Mouse (Mus musculus): ENCODE results near the gene Lrrd1. TPM values are rescaled to one million over a fixed set of nuclear protein-coding genes. Genes with fewer than 3 reads are reported as not detected.
"Not testable (repeated sequence)": the region's sequence is repeated elsewhere in the genome, so short reads cannot be mapped to it uniquely, and the experiment has no call there.

The Lrrd1 gene
- not detected in 2 replicates for polyA plus RNA-seq (2015; fragmentation: Nextera tagmentation; extraction: Ambion mirVana)

GRCm38 (mm10) chr5:3845026-3845425, at the start of gene Lrrd1:
Gene Lrrd1, plus strand, starts transcription at chr5:3845173.
- Histone ChIP-seq H3K9ac (ENCODE audit: low read depth, low read length) (no peak within 1 kb of the TSS), H3K4me2 (ENCODE audit: low read depth, low read length) (no peak within 1 kb of the TSS), H3K27ac (ENCODE audit: low read length) (no peak within 1 kb of the TSS), H3K4me3 (ENCODE audit: low read depth, low read length) (no peak within 1 kb of the TSS), H3K9me3 (replicated peaks; ENCODE audit: control insufficient read depth, low read length) (no peaks in the 10 kb centered on the region), H3K36me3 (ENCODE audit: control insufficient read depth, insufficient read depth) (no peaks in the 10 kb centered on the region), H3K4me1 (ENCODE audit: control insufficient read depth, low read depth, low read length) (no peaks in the 10 kb centered on the region), H3K27me3 (ENCODE audit: control insufficient read depth, insufficient read depth, low read depth, low read length) (no peaks in the 10 kb centered on the region)
- WGBS (ENCODE audit: insufficient replicate concordance) = 18% methylated on average over 24 of the region's 24 CpGs
- ATAC-seq (ENCODE audit: low read depth) = no peak

- H3K27me3 ChIP-seq (ENCODE audit: control insufficient read depth, insufficient read depth, low read depth, low read length); ATAC-seq (ENCODE audit: low read depth); H3K9ac ChIP-seq (ENCODE audit: low read depth, low read length); H3K27ac ChIP-seq (ENCODE audit: low read length); H3K9me3 ChIP-seq (replicated peaks; ENCODE audit: control insufficient read depth, low read length); H3K4me3 ChIP-seq (ENCODE audit: low read depth, low read length); H3K4me2 ChIP-seq (ENCODE audit: low read depth, low read length); H3K36me3 ChIP-seq (ENCODE audit: control insufficient read depth, insufficient read depth): not testable (repeated sequence)
- peaks cover 13% of the 10 kb centered on the region for H3K4me1 ChIP-seq (ENCODE audit: control insufficient read depth, low read depth, low read length)
- WGBS (ENCODE audit: insufficient replicate concordance) = 88% methylated on average over 2 of the region's 2 CpGs
These were observed 47.9 kb upstream of the Lrrd1 start for GRCm38 (mm10) chr5:3797101-3797500.

- ATAC-seq (ENCODE audit: low read depth); H3K4me2 ChIP-seq (ENCODE audit: low read depth, low read length); H3K4me3 ChIP-seq (ENCODE audit: low read depth, low read length); H3K9ac ChIP-seq (ENCODE audit: low read depth, low read length); H3K27ac ChIP-seq (ENCODE audit: low read length); H3K9me3 ChIP-seq (replicated peaks; ENCODE audit: control insufficient read depth, low read length); H3K36me3 ChIP-seq (ENCODE audit: control insufficient read depth, insufficient read depth); H3K27me3 ChIP-seq (ENCODE audit: control insufficient read depth, insufficient read depth, low read depth, low read length): not testable (repeated sequence)
- peaks cover 14% of the 10 kb centered on the region for H3K4me1 ChIP-seq (ENCODE audit: control insufficient read depth, low read depth, low read length)
These were observed 46.3 kb upstream of the Lrrd1 start for GRCm38 (mm10) chr5:3798656-3799055.

- no peaks in the 10 kb centered on the region for H3K27me3 ChIP-seq (ENCODE audit: control insufficient read depth, insufficient read depth, low read depth, low read length)
- ATAC-seq (ENCODE audit: low read depth) = no peak
- H3K4me3 ChIP-seq (ENCODE audit: low read depth, low read length) = no peak overlapping the region
- no peak overlapping the region for H3K9ac ChIP-seq (ENCODE audit: low read depth, low read length)
- 84% methylated on average over 1 of the region's 1 CpGs for WGBS (ENCODE audit: insufficient replicate concordance)
- no peak overlapping the region for H3K4me2 ChIP-seq (ENCODE audit: low read depth, low read length)
- no peaks in the 10 kb centered on the region for H3K36me3 ChIP-seq (ENCODE audit: control insufficient read depth, insufficient read depth)
- H3K9me3 ChIP-seq (replicated peaks; ENCODE audit: control insufficient read depth, low read length) = no peaks in the 10 kb centered on the region
- H3K27ac ChIP-seq (ENCODE audit: low read length) = no peak overlapping the region
- peaks cover 17% of the 10 kb centered on the region for H3K4me1 ChIP-seq (ENCODE audit: control insufficient read depth, low read depth, low read length)
These were observed 44.9 kb upstream of the Lrrd1 start for GRCm38 (mm10) chr5:3800041-3800440.

- peaks cover 17% of the 10 kb centered on the region for H3K4me1 ChIP-seq (ENCODE audit: control insufficient read depth, low read depth, low read length)
- H3K27me3 ChIP-seq (ENCODE audit: control insufficient read depth, insufficient read depth, low read depth, low read length) = no peaks in the 10 kb centered on the region
- 76% methylated on average over 4 of the region's 4 CpGs for WGBS (ENCODE audit: insufficient replicate concordance)
- no peak for ATAC-seq (ENCODE audit: low read depth)
- no peak overlapping the region for H3K4me2 ChIP-seq (ENCODE audit: low read depth, low read length)
- H3K4me3 ChIP-seq (ENCODE audit: low read depth, low read length) = no peak overlapping the region
- H3K9ac ChIP-seq (ENCODE audit: low read depth, low read length) = no peak overlapping the region
- H3K36me3 ChIP-seq (ENCODE audit: control insufficient read depth, insufficient read depth) = no peaks in the 10 kb centered on the region
- H3K9me3 ChIP-seq (replicated peaks; ENCODE audit: control insufficient read depth, low read length) = no peaks in the 10 kb centered on the region
- H3K27ac ChIP-seq (ENCODE audit: low read length) = no peak overlapping the region
These were observed 44.1 kb upstream of the Lrrd1 start for GRCm38 (mm10) chr5:3800881-3801280.

- H3K27me3 ChIP-seq (ENCODE audit: control insufficient read depth, insufficient read depth, low read depth, low read length) = no peaks in the 10 kb centered on the region
- peak overlapping the region; percentile 93 for H3K9ac ChIP-seq (ENCODE audit: low read depth, low read length)
- H3K4me2 ChIP-seq (ENCODE audit: low read depth, low read length) = peak overlapping the region; percentile 93
- H3K27ac ChIP-seq (ENCODE audit: low read length) = peak overlapping the region; percentile 98
- peaks cover 17% of the 10 kb centered on the region for H3K4me1 ChIP-seq (ENCODE audit: control insufficient read depth, low read depth, low read length)
- ATAC-seq (ENCODE audit: low read depth) = no peak
- H3K4me3 ChIP-seq (ENCODE audit: low read depth, low read length) = peak overlapping the region; percentile 98
- H3K36me3 ChIP-seq (ENCODE audit: control insufficient read depth, insufficient read depth) = no peaks in the 10 kb centered on the region
- WGBS (ENCODE audit: insufficient replicate concordance) = 4% methylated on average over 18 of the region's 18 CpGs
- H3K9me3 ChIP-seq (replicated peaks; ENCODE audit: control insufficient read depth, low read length) = no peaks in the 10 kb centered on the region
These were observed 43.1 kb upstream of the Lrrd1 start for GRCm38 (mm10) chr5:3801672-3802432.

GRCm38 (mm10) chr5:3802433-3803291, 42.3 kb upstream of the Lrrd1 start, which contains the start of the genes Ankib1 and Krit1:
Gene Ankib1, minus strand, starts transcription at chr5:3802925.
Gene Krit1, plus strand, starts transcription at chr5:3803184.
- no peaks in the 10 kb centered on the region for H3K36me3 ChIP-seq (ENCODE audit: control insufficient read depth, insufficient read depth)
- peak within 1 kb of the TSS; percentile 93 for H3K9ac ChIP-seq (ENCODE audit: low read depth, low read length)
- WGBS (ENCODE audit: insufficient replicate concordance) = 0% methylated on average over 102 of the region's 109 CpGs

GRCm38 (mm10) chr5:3803292-3804165, 41.4 kb upstream of the Lrrd1 start:
- H3K36me3 ChIP-seq (ENCODE audit: control insufficient read depth, insufficient read depth) = no peaks in the 10 kb centered on the region
- H3K4me1 ChIP-seq (ENCODE audit: control insufficient read depth, low read depth, low read length) = peaks cover 17% of the 10 kb centered on the region
- peak; percentile 72 for ATAC-seq (ENCODE audit: low read depth)
- peak overlapping the region; percentile 98 for H3K27ac ChIP-seq (ENCODE audit: low read length)
- peak overlapping the region; percentile 93 for H3K4me2 ChIP-seq (ENCODE audit: low read depth, low read length)
- H3K9ac ChIP-seq (ENCODE audit: low read depth, low read length) = peak overlapping the region; percentile 93
- no peaks in the 10 kb centered on the region for H3K9me3 ChIP-seq (replicated peaks; ENCODE audit: control insufficient read depth, low read length)
- WGBS (ENCODE audit: insufficient replicate concordance) = under 1% methylated on average over 36 of the region's 36 CpGs
- H3K27me3 ChIP-seq (ENCODE audit: control insufficient read depth, insufficient read depth, low read depth, low read length) = no peaks in the 10 kb centered on the region
- H3K4me3 ChIP-seq (ENCODE audit: low read depth, low read length) = peak overlapping the region; percentile 98

More at GRCm38 (mm10) chr5:3802433-3803291, 42.3 kb upstream of the Lrrd1 start, which contains the start of the genes Ankib1 and Krit1:
- Histone ChIP-seq H3K9me3 (replicated peaks; ENCODE audit: control insufficient read depth, low read length) (no peaks in the 10 kb centered on the region), H3K4me1 (ENCODE audit: control insufficient read depth, low read depth, low read length) (peaks cover 17% of the 10 kb centered on the region), H3K27ac (ENCODE audit: low read length) (peak within 1 kb of the TSS; percentile 98), H3K4me3 (ENCODE audit: low read depth, low read length) (peak within 1 kb of the TSS; percentile 98), H3K4me2 (ENCODE audit: low read depth, low read length) (peak within 1 kb of the TSS; percentile 93), H3K27me3 (ENCODE audit: control insufficient read depth, insufficient read depth, low read depth, low read length) (no peaks in the 10 kb centered on the region)
- ATAC-seq (ENCODE audit: low read depth) = peak; percentile 86

Measured in liver, embryonic 16.5 days (tissue).